16 mouse cellular contexts compared by ENCODE assay signal in the genomic region with DNA sequence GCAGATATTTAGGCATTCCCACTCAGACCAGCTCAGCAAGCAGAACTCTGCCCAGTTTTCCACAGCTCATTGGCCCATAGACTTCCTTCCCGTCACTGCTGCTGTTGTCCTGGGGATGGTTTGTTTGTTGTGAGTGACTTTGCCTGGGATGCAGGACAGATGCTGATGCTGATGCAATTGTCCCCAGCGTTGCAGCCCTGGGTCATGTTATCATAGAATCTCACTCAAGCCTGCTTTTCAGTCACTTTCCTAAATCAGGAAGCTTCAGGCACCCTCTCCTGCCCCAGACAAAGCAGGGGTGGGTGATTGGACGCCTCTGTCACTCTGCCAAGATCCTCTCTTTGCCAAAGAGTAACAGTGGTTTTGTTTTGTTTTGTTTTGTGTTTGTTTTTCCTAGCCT.
DNase-seq lines count a peak whose midpoint lies in the region; ATAC-seq and TF ChIP-seq lines count a peak whose summit lies in the region.
"Had no signal": no experiment of that assay in that cellular context is flagged by ENCODE, and none has a peak within 500 bp of the region (broad histone marks: within the 10 kb centered on the region; RNA-seq: fewer than 3 reads in every experiment).

No protein-coding gene starts in this region.

- no peaks in the 10 kb centered on the region for H3K9me3 ChIP-seq in kidney, embryonic 16.5 days (ENCODE audit: low read length)
- H3K9me3 ChIP-seq in kidney, postnatal 0 days (replicated peaks; ENCODE audit: low read length): no peaks in the 10 kb centered on the region
- no peaks in the 10 kb centered on the region for H3K9me3 ChIP-seq in forebrain, embryonic 16.5 days (ENCODE audit: control insufficient read depth, low read length)
- H3K9me3 ChIP-seq in midbrain, embryonic 15.5 days: no peaks in the 10 kb centered on the region
- H3K9me3 ChIP-seq: heart, embryonic 15.5 days; limb, embryonic 12.5 days had no signal

- no peak overlapping the region for H3K9ac ChIP-seq in kidney, embryonic 16.5 days (replicated peaks; ENCODE audit: low read length)
- no peak overlapping the region for H3K9ac ChIP-seq in kidney, postnatal 0 days (ENCODE audit: low read depth, low read length)
- no peak overlapping the region for H3K9ac ChIP-seq in forebrain, embryonic 16.5 days (replicated peaks; ENCODE audit: low read depth, low read length)
- no peak overlapping the region for H3K9ac ChIP-seq in midbrain, embryonic 15.5 days
- H3K9ac ChIP-seq: forebrain, postnatal 0 days; heart, embryonic 15.5 days; limb, embryonic 12.5 days; liver, postnatal 0 days had no signal

- ATAC-seq in kidney, embryonic 16.5 days (ENCODE audit: low FRiP score, low TSS enrichment): no peak
- no peak for ATAC-seq in kidney, postnatal 0 days (replicated peaks; ENCODE audit: low FRiP score, low read depth)
- no peak for ATAC-seq in forebrain, embryonic 16.5 days
- no peak for ATAC-seq in midbrain, embryonic 15.5 days (replicated peaks)
- ATAC-seq: forebrain, postnatal 0 days; liver, postnatal 0 days had no signal

- H3K36me3 ChIP-seq in kidney, embryonic 16.5 days (ENCODE audit: insufficient read depth, low read length): no peaks in the 10 kb centered on the region
- no peaks in the 10 kb centered on the region for H3K36me3 ChIP-seq in kidney, postnatal 0 days (ENCODE audit: insufficient read depth, low read length)
- H3K36me3 ChIP-seq in forebrain, embryonic 16.5 days (ENCODE audit: control insufficient read depth, insufficient read depth): no peaks in the 10 kb centered on the region
- H3K36me3 ChIP-seq in midbrain, embryonic 15.5 days (replicated peaks): no peaks in the 10 kb centered on the region
- H3K36me3 ChIP-seq: heart, embryonic 15.5 days; limb, embryonic 12.5 days had no signal

- no peaks in the 10 kb centered on the region for H3K27me3 ChIP-seq in kidney, embryonic 16.5 days (ENCODE audit: insufficient read depth, low read length)
- no peaks in the 10 kb centered on the region for H3K27me3 ChIP-seq in kidney, postnatal 0 days (ENCODE audit: insufficient read depth, low read length)
- H3K27me3 ChIP-seq in forebrain, embryonic 16.5 days (replicated peaks; ENCODE audit: control insufficient read depth, insufficient read depth, low read length): no peaks in the 10 kb centered on the region
- H3K27me3 ChIP-seq in midbrain, embryonic 15.5 days (replicated peaks): no peaks in the 10 kb centered on the region
- H3K27me3 ChIP-seq: CH12.LX; heart, embryonic 15.5 days; limb, embryonic 12.5 days had no signal

- no peak overlapping the region for H3K4me3 ChIP-seq in kidney, embryonic 16.5 days (ENCODE audit: low read length)
- no peak overlapping the region for H3K4me3 ChIP-seq in kidney, postnatal 0 days (replicated peaks; ENCODE audit: low read depth, low read length)
- H3K4me3 ChIP-seq in forebrain, embryonic 16.5 days (replicated peaks; ENCODE audit: low read length): no peak overlapping the region
- no peak overlapping the region for H3K4me3 ChIP-seq in midbrain, embryonic 15.5 days
- H3K4me3 ChIP-seq: heart, embryonic 15.5 days; limb, embryonic 12.5 days had no signal

- peaks cover 8% of the 10 kb centered on the region; the same call in 1 of the 2 replicates for H3K4me1 ChIP-seq in kidney, embryonic 16.5 days (ENCODE audit: insufficient read depth, low read length)
- H3K4me1 ChIP-seq in kidney, postnatal 0 days (replicated peaks; ENCODE audit: insufficient read depth, low read length): no peaks in the 10 kb centered on the region
- H3K4me1 ChIP-seq in forebrain, embryonic 16.5 days (replicated peaks; ENCODE audit: control insufficient read depth, insufficient read depth, low read length): peaks cover 10% of the 10 kb centered on the region; the same call in 1 of the 2 replicates
- peaks cover 17% of the 10 kb centered on the region for H3K4me1 ChIP-seq in midbrain, embryonic 15.5 days
- H3K4me1 ChIP-seq: heart, embryonic 15.5 days had no signal

- peak; percentile 9 for DNase-seq in kidney, adult 11 months
- peak; percentile 3 to 4 for DNase-seq in gastrocnemius, adult 8-10 months (ENCODE audit: low spot score in 2 of 2)
- DNase-seq in kidney, postnatal 0 days (ENCODE audit: low spot score): peak; percentile 43
- DNase-seq in lung, postnatal 4 days: peak; percentile 35 to 66
- DNase-seq in right cerebral cortex, postnatal 14 days: no peak
- DNase-seq: cerebellum, postnatal 25 days; forebrain, postnatal 0 days; layer of hippocampus, postnatal 36 days; liver, postnatal 0 days; right cerebral cortex, postnatal 25 days had no signal

- 33% methylated on average over 3 of the region's 3 CpGs for WGBS in kidney, embryonic 16.5 days
- WGBS in kidney, postnatal 0 days: 31% methylated on average over 3 of the region's 3 CpGs
- 37% methylated on average over 3 of the region's 3 CpGs for WGBS in forebrain, embryonic 16.5 days
- WGBS in midbrain, embryonic 15.5 days: 54% methylated on average over 3 of the region's 3 CpGs

- H3K27ac ChIP-seq in kidney, embryonic 16.5 days (ENCODE audit: low read length): no peak overlapping the region
- no peak overlapping the region for H3K27ac ChIP-seq in kidney, postnatal 0 days
- no peak overlapping the region for H3K27ac ChIP-seq in forebrain, embryonic 16.5 days (ENCODE audit: low read length)
- H3K27ac ChIP-seq in midbrain, embryonic 15.5 days: no peak overlapping the region
- H3K27ac ChIP-seq: heart, embryonic 15.5 days; limb, embryonic 12.5 days had no signal

- TF ChIP-seq CTCF in kidney, postnatal 0 days (IDR thresholded peaks at IDR 0.05; ENCODE audit: low read depth): no peak

- H3K4me2 ChIP-seq in kidney, embryonic 16.5 days (replicated peaks; ENCODE audit: low read depth, low read length): no peak overlapping the region
- H3K4me2 ChIP-seq in kidney, postnatal 0 days (ENCODE audit: low read length): no peak overlapping the region
- H3K4me2 ChIP-seq in forebrain, embryonic 16.5 days (ENCODE audit: low read length): no peak overlapping the region
- H3K4me2 ChIP-seq in midbrain, embryonic 15.5 days: no peak overlapping the region
- H3K4me2 ChIP-seq: heart, embryonic 15.5 days; limb, embryonic 12.5 days had no signal
